Mouse (Mus musculus) layer of hippocampus, postnatal 14 days (tissue): ENCODE results near the gene Gm47959. TPM values are rescaled to one million over a fixed set of nuclear protein-coding genes. Genes with fewer than 3 reads are reported as not detected.

ENCODE experiments used
- DNase-seq, 2 experiments: peaks; one replicate each; pipeline ENCODE4 v3.0.0; 2021 to 2022; ENCODE audit warnings: low spot score in 2 of 2, mixed read lengths in 1 of 2
- total RNA-seq, 2 experiments: library from RNA; stranded (reverse); gene quantifications; 2 replicates each; pipeline ENCODE4 v1.2.3; 2021

The Gm47959 gene
- total RNA-seq, 2 experiments from 2014 or later, result not detected

GRCm38 (mm10) chr1:83032508-83032907 lies 32.2 kb downstream of the Gm47959 start:
- DNase-seq, result no peak

GRCm38 (mm10) chr1:83034509-83034908 lies 34.2 kb downstream of the Gm47959 start:
- no peak for DNase-seq

- DNase-seq, result no peak
Measured at GRCm38 (mm10) chr1:83036892-83037667, 36.7 kb downstream of the Gm47959 start.

GRCm38 (mm10) chr1:83038109-83038672 lies 37.8 kb downstream of the Gm47959 start, which contains the start of gene Slc19a3:
Slc19a3 (minus strand) TSS chr1:83038448.
- DNase-seq, result peak; percentile 21 to 26

- no peak for DNase-seq
Measured at GRCm38 (mm10) chr1:83039080-83039479, 38.7 kb downstream of the Gm47959 start.

GRCm38 (mm10) chr1:83042380-83042779 lies 42.0 kb downstream of the Gm47959 start, which contains the start of gene Krtap28-10:
Krtap28-10 (minus strand) TSS chr1:83042480.
- no peak for DNase-seq

GRCm38 (mm10) chr1:83044882-83045427 lies 44.6 kb downstream of the Gm47959 start, which contains the start of gene Gm47969:
Gm47969 (plus strand) TSS chr1:83044932.
- no peak for DNase-seq

Other genes with a start within 250 kb of the Gm47959 start
- gene Tm4sf20, start 232.1 kb upstream of the Gm47959 start, total RNA-seq, result not detected
- gene Gm47791, start 229.3 kb upstream of the Gm47959 start, total RNA-seq, result not detected
- 10 to 100 TPM; 80.4 to 83.2 TPM for gene Agfg1, start 161.1 kb upstream of the Gm47959 start, total RNA-seq
- gene A030005L19Rik, start 87.2 kb upstream of the Gm47959 start, total RNA-seq, result under 1 TPM in 1 of 2 experiments, not detected in 1; 0.83 TPM
- not detected for gene A030014E15Rik, start 75.6 kb upstream of the Gm47959 start, total RNA-seq
- gene Gm6217, start 69.1 kb upstream of the Gm47959 start, total RNA-seq, result not detected
- gene A030003K21Rik, start 57.2 kb upstream of the Gm47959 start, total RNA-seq, result not detected
- gene Gm7544, start 44.5 kb upstream of the Gm47959 start, total RNA-seq, result not detected
- not detected for gene Gm47955, start 40.3 kb upstream of the Gm47959 start, total RNA-seq
- gene Slc19a3, start 37.9 kb downstream of the Gm47959 start, total RNA-seq, result 1 to 10 TPM; 2.4 to 3.7 TPM
- gene Krtap28-10, start 41.9 kb downstream of the Gm47959 start, total RNA-seq, result not detected
- not detected for gene Gm47969, start 44.4 kb downstream of the Gm47959 start, total RNA-seq
- gene A030005K14Rik, start 58.8 kb downstream of the Gm47959 start, total RNA-seq, result not detected
- gene Krtap28-13, start 60.4 kb downstream of the Gm47959 start, total RNA-seq, result not detected
- gene Ccl20, start 116.2 kb downstream of the Gm47959 start, total RNA-seq, result not detected
- 1 to 10 TPM in 1 of 2 experiments, under 1 TPM in 1; 0.62 to 1.8 TPM for gene Daw1, start 159.2 kb downstream of the Gm47959 start, total RNA-seq